Mouse (Mus musculus) limb, embryonic 11.5 days (tissue): Measurements from ENCODE around the gene Fmod. TPM values are rescaled to one million over a fixed set of nuclear protein-coding genes. Genes with fewer than 3 reads are reported as not detected.

ENCODE experiments used
- ATAC-seq: fragments of 200-750 bp; cut with Nextera tagmentation; 2 replicates; pipeline ENCODE4 v1.8.0; 2017; ENCODE audit warnings: low read depth; ENCODE audit not compliant: insufficient number of reproducible peaks, low FRiP score, low TSS enrichment
- DNase-seq: peaks from one replicate; pipeline ENCODE4 v3.0.0-alpha.2; 2015; ENCODE audit warnings: low spot score
- H3K27ac ChIP-seq: fragments of 300-500 bp; sonication (generic); replicated peaks from 2 replicates; pipeline ENCODE4 v1.5.1; 2014; ENCODE audit warnings: low read depth, mild to moderate bottlenecking, low read length
- H3K27me3 ChIP-seq: fragments of 300-500 bp; sonication (generic); 2 replicates; pipeline ENCODE4 v1.6.1; 2014; ENCODE audit warnings: mild to moderate bottlenecking, low read length, mixed read lengths; ENCODE audit not compliant: control insufficient read depth, insufficient read depth
- H3K36me3 ChIP-seq: fragments of 300-500 bp; sonication (generic); 2 replicates; pipeline ENCODE4 v1.6.1; 2014; ENCODE audit warnings: mild to moderate bottlenecking, low read length, moderate library complexity, mixed read lengths; ENCODE audit not compliant: control insufficient read depth, insufficient read depth
- H3K4me1 ChIP-seq: fragments of 300-500 bp; sonication (generic); 2 replicates; pipeline ENCODE4 v1.6.1; 2014; ENCODE audit warnings: low read length, mixed read lengths; ENCODE audit not compliant: control insufficient read depth, insufficient read depth
- H3K4me2 ChIP-seq: fragments of 300-500 bp; sonication (generic); 2 replicates; pipeline ENCODE4 v1.6.1; 2014; ENCODE audit warnings: low read depth, mild to moderate bottlenecking, moderate library complexity; ENCODE audit not compliant: severe bottlenecking
- H3K4me3 ChIP-seq: fragments of 300-500 bp; sonication (generic); 2 replicates; pipeline ENCODE4 v1.5.1; 2014; ENCODE audit warnings: low read depth, low read length
- H3K9ac ChIP-seq: fragments of 300-500 bp; sonication (generic); 2 replicates; pipeline ENCODE4 v1.6.1; 2014; ENCODE audit warnings: mild to moderate bottlenecking, low read length
- H3K9me3 ChIP-seq: fragments of 300-500 bp; sonication (generic); 2 replicates; pipeline ENCODE4 v1.6.1; 2016; ENCODE audit warnings: low read length; ENCODE audit not compliant: control insufficient read depth
- WGBS: fragments of 180-500 bp; shearing (Covaris S2); extraction: QIAGEN DNeasy Blood & Tissue Kit; methylation state at CpG from one replicate; pipeline ENCODE4 v1.1.7; 2014; 5-methylcytosine and 5-hydroxymethylcytosine counted together
- polyA plus RNA-seq: library from polyadenylated mRNA; unstranded; fragments of >200 nt; fragmentation: Nextera tagmentation; extraction: Ambion mirVana; gene quantifications from 2 replicates; pipeline ENCODE4 v1.2.1, GENCODE M21; 2014

Gene Fmod
- polyA plus RNA-seq, 1 experiment from 2014 or later = 2.9 TPM

DNA sequence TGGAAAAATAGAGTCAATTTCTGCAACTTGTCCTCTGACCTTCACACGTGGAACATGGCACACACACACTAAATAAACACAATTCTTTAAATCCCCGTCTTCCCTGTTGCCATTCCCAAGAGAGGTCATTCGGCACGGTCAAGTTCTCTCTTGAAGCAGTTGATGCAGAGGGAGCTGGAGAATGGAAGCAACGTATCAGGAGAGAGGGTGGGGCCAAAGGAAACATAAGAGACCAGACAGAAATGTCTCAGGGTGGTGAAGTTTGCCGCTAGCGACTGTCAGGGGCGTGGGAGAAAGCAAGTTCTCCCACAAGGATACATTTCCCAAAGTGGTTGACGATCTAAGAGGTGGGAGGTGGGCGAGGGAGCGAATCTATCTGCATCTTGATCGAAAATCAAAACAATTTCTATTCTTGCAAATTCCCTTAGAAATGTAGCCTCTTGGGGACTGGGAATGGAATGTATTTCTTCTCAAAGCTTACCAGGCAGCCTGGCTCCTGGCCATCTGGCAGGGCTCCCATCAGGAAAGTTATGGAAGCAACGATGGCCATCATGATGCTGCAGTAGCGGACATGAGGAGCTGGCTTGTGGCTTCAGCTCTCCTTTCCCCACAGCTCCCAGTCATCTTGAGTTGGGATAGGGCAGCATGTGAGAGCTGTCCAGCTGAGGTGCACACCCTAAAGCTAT lies 8.8 kb upstream of the Fmod start:
- no peaks in the 10 kb centered on the region for H3K9me3 ChIP-seq
- H3K27ac ChIP-seq = no peak overlapping the region
- H3K9ac ChIP-seq = no peak overlapping the region
- 89% methylated on average over 14 of the region's 14 CpGs for WGBS
- no peak overlapping the region for H3K4me3 ChIP-seq
- no peaks in the 10 kb centered on the region for H3K36me3 ChIP-seq
- DNase-seq = no peak
- H3K27me3 ChIP-seq = no peaks in the 10 kb centered on the region
- no peak overlapping the region for H3K4me2 ChIP-seq
- no peak for ATAC-seq
- no peaks in the 10 kb centered on the region for H3K4me1 ChIP-seq

DNA sequence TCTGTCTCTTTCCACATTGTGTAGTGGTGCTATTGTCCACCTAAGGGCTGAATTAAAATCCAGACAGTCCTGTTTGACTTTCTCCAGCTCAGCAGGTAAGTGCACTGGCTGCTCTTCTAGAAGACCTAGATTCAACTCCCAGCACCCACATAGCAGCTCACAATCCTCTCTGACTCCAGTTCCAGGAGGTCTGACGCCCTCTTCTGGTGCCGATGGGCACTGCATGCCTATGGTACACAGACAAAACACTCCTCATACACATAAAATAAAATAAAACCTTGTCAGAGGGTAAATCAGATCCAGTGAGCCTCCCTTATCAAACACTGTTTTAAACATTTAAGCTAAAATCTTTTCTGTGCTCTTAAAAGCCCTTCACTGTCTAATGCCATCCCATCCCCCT lies 562 bp upstream of the Fmod start:
- WGBS = 67% methylated on average over 2 of the region's 2 CpGs
- Histone ChIP-seq H3K36me3 (no peaks in the 10 kb centered on the region), H3K9ac (no peak overlapping the region), H3K4me2 (no peak overlapping the region), H3K4me3 (no peak overlapping the region), H3K27ac (no peak overlapping the region), H3K9me3 (no peaks in the 10 kb centered on the region), H3K27me3 (no peaks in the 10 kb centered on the region), H3K4me1 (no peaks in the 10 kb centered on the region)
- ATAC-seq (no peak), DNase-seq (no peak)

DNA sequence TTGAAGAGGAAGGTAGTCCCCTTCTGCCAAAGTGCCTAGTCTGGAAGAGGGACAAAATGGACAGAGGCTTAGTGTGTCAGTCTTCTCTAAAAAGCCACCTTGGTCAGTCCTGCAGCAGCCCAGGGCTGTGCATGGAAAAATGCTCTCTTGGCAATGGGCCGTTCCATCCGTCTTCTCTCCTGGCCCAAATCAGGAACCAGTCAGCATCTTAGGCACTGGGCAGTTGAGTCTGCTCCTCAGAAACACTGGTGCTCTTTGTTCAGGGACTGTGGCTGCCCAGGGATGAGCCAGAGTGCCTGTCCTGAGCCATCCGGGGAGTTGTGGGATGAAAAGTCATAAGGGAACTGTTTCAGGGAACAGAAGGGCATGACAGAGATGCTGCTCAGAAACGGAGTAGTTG lies 1.3 kb downstream of the Fmod start:
- ATAC-seq = no peak

DNA sequence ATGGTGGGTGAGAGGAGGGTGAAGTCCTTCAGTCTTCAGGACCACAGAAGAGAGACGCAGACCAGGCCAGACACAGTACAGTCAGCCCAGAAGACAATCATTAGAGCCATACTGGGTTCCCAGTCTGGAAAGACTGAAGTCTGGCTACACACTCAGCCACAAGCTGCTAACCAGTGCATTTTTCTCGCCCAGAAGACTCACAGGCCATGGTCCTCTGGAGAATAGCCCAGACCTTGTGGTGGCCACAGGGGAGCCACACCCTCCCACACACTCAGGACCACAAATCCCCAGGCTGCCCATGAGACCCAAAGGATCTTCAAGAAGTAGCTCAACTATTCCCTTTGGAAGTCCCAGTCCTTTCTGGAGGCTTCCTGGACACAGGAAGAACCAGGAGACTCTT lies 2.3 kb downstream of the Fmod start:
- DNase-seq (no peak), ATAC-seq (no peak)
- Histone ChIP-seq H3K4me1 (peaks cover 3% of the 10 kb centered on the region; the same call in 1 of the 2 replicates), H3K9ac (no peak overlapping the region), H3K4me2 (no peak overlapping the region), H3K4me3 (no peak overlapping the region), H3K27me3 (no peaks in the 10 kb centered on the region), H3K36me3 (no peaks in the 10 kb centered on the region), H3K9me3 (no peaks in the 10 kb centered on the region), H3K27ac (no peak overlapping the region)
- WGBS = 84% methylated on average over 2 of the region's 2 CpGs

More for the DNA sequence above, 1.3 kb downstream of the Fmod start:
- WGBS = 84% methylated on average over 4 of the region's 4 CpGs
- no peak overlapping the region for H3K4me3 ChIP-seq
- no peaks in the 10 kb centered on the region for H3K36me3 ChIP-seq
- H3K27me3 ChIP-seq = no peaks in the 10 kb centered on the region
- H3K9me3 ChIP-seq = no peaks in the 10 kb centered on the region
- no peak overlapping the region for H3K27ac ChIP-seq
- H3K4me1 ChIP-seq = peaks cover 3% of the 10 kb centered on the region; the same call in 1 of the 2 replicates
- H3K4me2 ChIP-seq = no peak overlapping the region
- DNase-seq = no peak
- no peak overlapping the region for H3K9ac ChIP-seq

DNA sequence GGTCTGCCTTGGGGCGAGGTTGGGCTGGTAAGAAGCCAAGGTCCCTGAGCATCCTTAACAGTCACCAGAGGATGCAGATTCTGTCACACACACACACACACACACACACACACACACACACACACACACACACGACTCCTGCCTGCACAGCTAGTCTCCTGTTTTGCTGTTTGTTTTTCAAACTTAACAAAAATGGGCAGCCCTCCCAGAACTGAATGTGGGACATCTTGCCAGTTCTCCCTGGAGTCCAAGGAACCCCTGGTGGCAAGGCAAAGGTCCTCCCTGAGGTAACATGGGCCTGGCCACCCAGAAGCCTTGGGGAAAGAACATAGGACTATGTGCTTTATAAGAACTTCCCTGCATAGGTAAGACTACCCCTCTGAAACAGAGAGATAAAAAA lies 4.8 kb downstream of the Fmod start:
- ATAC-seq (no peak), DNase-seq (no peak)
- Histone ChIP-seq H3K27me3 (0 out of 2 replicates have a peak, but pooled peaks cover under 1% of the 10 kb centered on the region), H3K9ac (no peak overlapping the region), H3K36me3 (no peaks in the 10 kb centered on the region), H3K4me1 (peaks cover 3% of the 10 kb centered on the region; the same call in 1 of the 2 replicates), H3K4me3 (no peak overlapping the region), H3K4me2 (no peak overlapping the region), H3K27ac (no peak overlapping the region), H3K9me3 (no peaks in the 10 kb centered on the region)
- 60% methylated on average over 2 of the region's 2 CpGs for WGBS

DNA sequence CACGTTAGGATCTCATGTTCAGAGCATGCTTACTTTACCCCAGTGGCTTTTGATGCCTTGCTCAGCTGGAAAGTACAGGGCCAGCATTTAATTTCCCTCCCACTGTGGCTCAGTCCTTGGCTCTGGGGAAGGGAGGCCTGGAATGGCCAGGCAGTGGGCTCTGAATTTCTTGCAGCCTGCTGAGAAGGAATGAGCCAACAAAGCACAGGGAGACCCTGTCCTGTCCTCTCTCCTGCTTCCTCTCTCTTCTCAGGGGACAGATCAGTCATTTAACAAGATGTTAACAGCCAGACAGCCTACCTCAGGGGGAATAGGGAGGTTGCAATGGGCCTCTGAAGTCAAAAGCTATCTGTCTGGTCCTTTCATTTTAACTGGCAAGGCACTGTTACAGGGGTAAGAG lies 5.3 kb downstream of the Fmod start:
- no peaks in the 10 kb centered on the region for H3K36me3 ChIP-seq
- WGBS = 9% methylated on average over 1 of the region's 1 CpGs
- no peaks in the 10 kb centered on the region for H3K9me3 ChIP-seq
- no peak overlapping the region for H3K27ac ChIP-seq
- H3K4me2 ChIP-seq = no peak overlapping the region
- DNase-seq (no peak), ATAC-seq (no peak)
- no peak overlapping the region for H3K9ac ChIP-seq
- H3K27me3 ChIP-seq = 0 out of 2 replicates have a peak, but pooled peaks cover 5% of the 10 kb centered on the region
- no peak overlapping the region for H3K4me3 ChIP-seq
- H3K4me1 ChIP-seq = peaks cover 3% of the 10 kb centered on the region; the same call in 1 of the 2 replicates

DNA sequence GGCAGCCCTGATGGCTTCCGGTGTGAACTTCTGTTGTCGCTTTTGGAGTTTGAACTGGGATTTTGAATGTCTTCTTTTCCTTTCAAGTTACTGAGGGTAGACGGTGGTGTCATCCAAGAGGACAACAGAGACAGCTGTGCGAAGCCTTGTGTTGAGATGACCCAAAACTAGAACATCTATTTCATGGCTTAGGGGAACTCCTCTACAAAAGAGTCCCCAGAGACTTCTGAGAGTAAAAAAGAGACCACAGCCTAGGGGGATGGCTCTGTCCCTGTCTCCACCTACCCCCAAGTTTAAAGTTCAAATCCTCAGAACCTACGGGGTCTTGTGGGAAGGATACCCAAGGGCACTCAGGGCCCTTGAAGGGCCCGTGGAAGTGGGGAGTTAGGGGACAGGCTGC lies 7.8 kb downstream of the Fmod start:
- ATAC-seq = no peak
- Histone ChIP-seq H3K27ac (no peak overlapping the region), H3K27me3 (0 out of 2 replicates have a peak, but pooled peaks cover 7% of the 10 kb centered on the region), H3K4me1 (peaks cover 3% of the 10 kb centered on the region; the same call in 1 of the 2 replicates), H3K4me3 (no peak overlapping the region), H3K36me3 (no peaks in the 10 kb centered on the region), H3K9me3 (no peaks in the 10 kb centered on the region), H3K9ac (no peak overlapping the region), H3K4me2 (no peak overlapping the region)
- 93% methylated on average over 6 of the region's 6 CpGs for WGBS
- DNase-seq = no peak

DNA sequence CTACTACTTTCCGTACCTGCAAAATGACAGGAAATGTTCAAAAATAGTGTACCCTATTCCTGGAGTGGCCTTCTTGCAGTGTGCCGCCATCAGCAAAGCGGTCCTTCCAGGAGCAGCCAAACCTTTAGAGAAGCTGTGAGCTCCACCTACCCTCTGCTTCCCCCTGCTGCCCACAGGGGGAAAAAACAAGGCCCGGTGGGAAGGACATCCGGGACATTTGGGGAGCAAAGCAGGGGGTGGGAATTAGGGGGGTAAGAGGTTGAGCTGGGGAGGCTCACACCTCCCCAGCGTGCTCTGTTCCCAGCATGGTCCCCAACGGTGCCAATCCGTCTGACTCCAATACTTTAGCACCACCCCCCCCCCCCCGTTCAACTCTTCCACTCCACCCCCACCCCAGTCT lies 8.9 kb downstream of the Fmod start:
- WGBS = 9% methylated on average over 9 of the region's 9 CpGs
- peak; percentile 59; the same call in 1 of the 2 replicates for ATAC-seq
- Histone ChIP-seq H3K4me3 (0 out of 2 replicates have a peak overlapping the region, but pooled peaks have one; percentile 3), H3K27ac (no peak overlapping the region), H3K36me3 (no peaks in the 10 kb centered on the region), H3K4me2 (peak overlapping the region; percentile 36; the same call in 1 of the 2 replicates), H3K9ac (no peak overlapping the region), H3K9me3 (no peaks in the 10 kb centered on the region), H3K27me3 (0 out of 2 replicates have a peak, but pooled peaks cover 7% of the 10 kb centered on the region), H3K4me1 (peaks cover 3% of the 10 kb centered on the region; the same call in 1 of the 2 replicates)
- DNase-seq = peak; percentile 89
